Mouse (Mus musculus): Measurements from ENCODE around the gene Stap2. TPM values are rescaled to one million over a fixed set of nuclear protein-coding genes. Genes with fewer than 3 reads are reported as not detected.

The Stap2 gene
- polyA plus RNA-seq, 1 experiment from 2014 or later = 8.8 TPM

GRCm38 (mm10) chr17:56034040-56034725, 28.8 kb upstream of the Stap2 start:
- H3K27ac ChIP-seq (replicated peaks) = no peak overlapping the region
- H3K27me3 ChIP-seq (replicated peaks; ENCODE audit: low read depth, poor library complexity, severe bottlenecking) = no peaks in the 10 kb centered on the region
- H3K4me3 ChIP-seq = peak overlapping the region; percentile 81; the same call in 1 of the 2 replicates
- H3K9me3 ChIP-seq = no peaks in the 10 kb centered on the region
- H3K36me3 ChIP-seq (replicated peaks) = peaks cover 58% of the 10 kb centered on the region
- 92% methylated on average over 7 of the region's 7 CpGs for WGBS
- DNase-seq (ENCODE audit: low spot score) = no peak
- peaks cover 33% of the 10 kb centered on the region for H3K4me1 ChIP-seq

- Histone ChIP-seq H3K27ac (replicated peaks) (no peak overlapping the region), H3K27me3 (replicated peaks; ENCODE audit: low read depth, poor library complexity, severe bottlenecking) (no peaks in the 10 kb centered on the region), H3K4me3 (no peak overlapping the region), H3K36me3 (replicated peaks) (peaks cover 71% of the 10 kb centered on the region), H3K9me3 (no peaks in the 10 kb centered on the region), H3K4me1 (peaks cover 33% of the 10 kb centered on the region)
- WGBS = 81% methylated on average over 7 of the region's 7 CpGs
- DNase-seq (ENCODE audit: low spot score) = no peak
Observed at GRCm38 (mm10) chr17:56032831-56033230, 27.4 kb upstream of the Stap2 start.

GRCm38 (mm10) chr17:56032127-56032733, 26.8 kb upstream of the Stap2 start:
- Histone ChIP-seq H3K36me3 (replicated peaks) (peaks cover 77% of the 10 kb centered on the region), H3K9me3 (no peaks in the 10 kb centered on the region), H3K27ac (replicated peaks) (no peak overlapping the region), H3K4me1 (peaks cover 33% of the 10 kb centered on the region), H3K4me3 (no peak overlapping the region), H3K27me3 (replicated peaks; ENCODE audit: low read depth, poor library complexity, severe bottlenecking) (no peaks in the 10 kb centered on the region)
- DNase-seq (ENCODE audit: low spot score) = no peak
- 79% methylated on average over 6 of the region's 6 CpGs for WGBS

GRCm38 (mm10) chr17:56031431-56031830, 26.0 kb upstream of the Stap2 start:
- peaks cover 85% of the 10 kb centered on the region for H3K36me3 ChIP-seq (replicated peaks)
- DNase-seq (ENCODE audit: low spot score) = no peak
- WGBS = 93% methylated on average over 7 of the region's 7 CpGs

GRCm38 (mm10) chr17:56030919-56031318, 25.5 kb upstream of the Stap2 start:
- Histone ChIP-seq H3K27me3 (replicated peaks; ENCODE audit: low read depth, poor library complexity, severe bottlenecking) (no peaks in the 10 kb centered on the region), H3K27ac (replicated peaks) (no peak overlapping the region), H3K4me1 (peaks cover 34% of the 10 kb centered on the region), H3K36me3 (replicated peaks) (peaks cover 90% of the 10 kb centered on the region), H3K9me3 (no peaks in the 10 kb centered on the region), H3K4me3 (no peak overlapping the region)
- no peak for DNase-seq (ENCODE audit: low spot score)
- WGBS = 77% methylated on average over 5 of the region's 5 CpGs

More at GRCm38 (mm10) chr17:56031431-56031830, 26.0 kb upstream of the Stap2 start:
- Histone ChIP-seq H3K4me1 (peaks cover 34% of the 10 kb centered on the region), H3K9me3 (no peaks in the 10 kb centered on the region), H3K27me3 (replicated peaks; ENCODE audit: low read depth, poor library complexity, severe bottlenecking) (no peaks in the 10 kb centered on the region), H3K27ac (replicated peaks) (no peak overlapping the region), H3K4me3 (no peak overlapping the region)

GRCm38 (mm10) chr17:56030238-56030870, 25.0 kb upstream of the Stap2 start:
- H3K4me3 ChIP-seq = no peak overlapping the region
- no peaks in the 10 kb centered on the region for H3K9me3 ChIP-seq
- no peak for DNase-seq (ENCODE audit: low spot score)
- H3K27ac ChIP-seq (replicated peaks) = no peak overlapping the region
- peaks cover 92% of the 10 kb centered on the region for H3K36me3 ChIP-seq (replicated peaks)
- H3K4me1 ChIP-seq = peaks cover 30% of the 10 kb centered on the region
- no peaks in the 10 kb centered on the region for H3K27me3 ChIP-seq (replicated peaks; ENCODE audit: low read depth, poor library complexity, severe bottlenecking)
- 94% methylated on average over 9 of the region's 9 CpGs for WGBS

GRCm38 (mm10) chr17:56027801-56028441, 22.5 kb upstream of the Stap2 start:
- H3K9me3 ChIP-seq = no peaks in the 10 kb centered on the region
- WGBS = 91% methylated on average over 5 of the region's 5 CpGs
- H3K36me3 ChIP-seq (replicated peaks) = peaks cover 95% of the 10 kb centered on the region

GRCm38 (mm10) chr17:56026881-56027280, 21.5 kb upstream of the Stap2 start:
- H3K36me3 ChIP-seq (replicated peaks) = peaks cover 95% of the 10 kb centered on the region
- H3K27me3 ChIP-seq (replicated peaks; ENCODE audit: low read depth, poor library complexity, severe bottlenecking) = no peaks in the 10 kb centered on the region
- H3K4me3 ChIP-seq = no peak overlapping the region
- DNase-seq (ENCODE audit: low spot score) = no peak
- H3K27ac ChIP-seq (replicated peaks) = no peak overlapping the region
- 75% methylated on average over 1 of the region's 1 CpGs for WGBS
- H3K4me1 ChIP-seq = peaks cover 23% of the 10 kb centered on the region; the same call in 1 of the 2 replicates
- H3K9me3 ChIP-seq = no peaks in the 10 kb centered on the region

More at GRCm38 (mm10) chr17:56027801-56028441, 22.5 kb upstream of the Stap2 start:
- H3K27ac ChIP-seq (replicated peaks) = no peak overlapping the region
- H3K27me3 ChIP-seq (replicated peaks; ENCODE audit: low read depth, poor library complexity, severe bottlenecking) = no peaks in the 10 kb centered on the region
- no peak for DNase-seq (ENCODE audit: low spot score)
- H3K4me1 ChIP-seq = peaks cover 19% of the 10 kb centered on the region; the same call in 1 of the 2 replicates
- H3K4me3 ChIP-seq = no peak overlapping the region

- H3K4me1 ChIP-seq = peaks cover 23% of the 10 kb centered on the region; the same call in 1 of the 2 replicates
- no peaks in the 10 kb centered on the region for H3K9me3 ChIP-seq
- WGBS = 81% methylated on average over 1 of the region's 1 CpGs
- H3K27ac ChIP-seq (replicated peaks) = no peak overlapping the region
- H3K27me3 ChIP-seq (replicated peaks; ENCODE audit: low read depth, poor library complexity, severe bottlenecking) = no peaks in the 10 kb centered on the region
- H3K36me3 ChIP-seq (replicated peaks) = peaks cover 95% of the 10 kb centered on the region
- no peak overlapping the region for H3K4me3 ChIP-seq
- no peak for DNase-seq (ENCODE audit: low spot score)
Observed at GRCm38 (mm10) chr17:56026303-56026702, 20.9 kb upstream of the Stap2 start.

GRCm38 (mm10) chr17:56024931-56025330, 19.5 kb upstream of the Stap2 start:
- WGBS = 81% methylated on average over 5 of the region's 5 CpGs
- Histone ChIP-seq H3K4me1 (peaks cover 23% of the 10 kb centered on the region; the same call in 1 of the 2 replicates), H3K36me3 (replicated peaks) (peaks cover 95% of the 10 kb centered on the region), H3K27ac (replicated peaks) (no peak overlapping the region), H3K4me3 (no peak overlapping the region), H3K9me3 (no peaks in the 10 kb centered on the region), H3K27me3 (replicated peaks; ENCODE audit: low read depth, poor library complexity, severe bottlenecking) (no peaks in the 10 kb centered on the region)
- DNase-seq (ENCODE audit: low spot score) = no peak

- H3K36me3 ChIP-seq (replicated peaks) = peaks cover 95% of the 10 kb centered on the region
- H3K4me1 ChIP-seq = peaks cover 23% of the 10 kb centered on the region; the same call in 1 of the 2 replicates
- no peaks in the 10 kb centered on the region for H3K27me3 ChIP-seq (replicated peaks; ENCODE audit: low read depth, poor library complexity, severe bottlenecking)
- no peak overlapping the region for H3K27ac ChIP-seq (replicated peaks)
- DNase-seq (ENCODE audit: low spot score) = no peak
- no peak overlapping the region for H3K4me3 ChIP-seq
- 75% methylated on average over 2 of the region's 2 CpGs for WGBS
- no peaks in the 10 kb centered on the region for H3K9me3 ChIP-seq
Observed at GRCm38 (mm10) chr17:56024476-56024875, 19.1 kb upstream of the Stap2 start.

GRCm38 (mm10) chr17:56023386-56023785, 18.0 kb upstream of the Stap2 start:
- 91% methylated on average over 5 of the region's 5 CpGs for WGBS
- Histone ChIP-seq H3K9me3 (no peaks in the 10 kb centered on the region), H3K4me3 (no peak overlapping the region), H3K4me1 (peaks cover 23% of the 10 kb centered on the region; the same call in 1 of the 2 replicates), H3K27me3 (replicated peaks; ENCODE audit: low read depth, poor library complexity, severe bottlenecking) (no peaks in the 10 kb centered on the region), H3K36me3 (replicated peaks) (peaks cover 95% of the 10 kb centered on the region), H3K27ac (replicated peaks) (no peak overlapping the region)
- no peak for DNase-seq (ENCODE audit: low spot score)
